Comparison of ENCODE assay signal across 24 mouse cellular contexts in the genomic region with DNA sequence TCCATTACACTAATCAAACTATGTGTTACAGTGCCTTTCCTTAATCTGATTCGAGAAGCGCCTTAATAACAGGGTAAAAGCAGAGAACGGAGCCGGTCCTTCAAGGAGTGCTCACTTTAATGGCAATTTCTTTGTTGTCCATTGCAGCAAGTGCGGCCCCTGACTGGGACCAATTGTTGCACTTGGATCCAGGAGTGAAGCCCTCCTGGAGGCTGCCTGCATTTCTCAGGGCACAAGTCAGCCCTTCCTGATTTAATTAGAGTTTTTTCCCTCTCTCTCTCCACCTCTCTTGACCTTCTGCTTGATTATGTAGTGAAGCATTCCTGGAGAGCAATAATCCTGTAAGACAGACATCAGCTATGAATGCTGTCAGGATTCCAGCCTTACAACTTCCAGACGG.
DNase-seq lines count a peak whose midpoint lies in the region; ATAC-seq and TF ChIP-seq lines count a peak whose summit lies in the region.
"Had no signal": no experiment of that assay in that cellular context is flagged by ENCODE, and none has a peak within 500 bp of the region (broad histone marks: within the 10 kb centered on the region; RNA-seq: fewer than 3 reads in every experiment).

No protein-coding gene starts in this region.

- H3K4me2 ChIP-seq in forebrain, embryonic 16.5 days (ENCODE audit: low read length) = no peak overlapping the region
- H3K4me2 ChIP-seq in midbrain, embryonic 11.5 days = no peak overlapping the region
- H3K4me2 ChIP-seq in midbrain, postnatal 0 days (ENCODE audit: low read depth, low read length, poor library complexity, severe bottlenecking) = no peak overlapping the region
- no peak overlapping the region for H3K4me2 ChIP-seq in midbrain, embryonic 13.5 days (replicated peaks)
- H3K4me2 ChIP-seq in liver, postnatal 0 days (ENCODE audit: low read depth, low read length) = no peak overlapping the region
- H3K4me2 ChIP-seq: embryonic facial prominence, embryonic 12.5 days; heart, embryonic 12.5 days; hindbrain, embryonic 15.5 days; liver, embryonic 13.5 days; lung, embryonic 14.5 days; neural tube, embryonic 12.5 days had no signal

- no peaks in the 10 kb centered on the region for H3K9me3 ChIP-seq in forebrain, embryonic 10.5 days
- H3K9me3 ChIP-seq in forebrain, embryonic 16.5 days (ENCODE audit: control insufficient read depth, low read length) = no peaks in the 10 kb centered on the region
- no peaks in the 10 kb centered on the region for H3K9me3 ChIP-seq in midbrain, embryonic 11.5 days (ENCODE audit: control insufficient read depth, low read length)
- H3K9me3 ChIP-seq in midbrain, postnatal 0 days (ENCODE audit: low read length) = no peaks in the 10 kb centered on the region
- H3K9me3 ChIP-seq in embryonic facial prominence, embryonic 10.5 days = no peaks in the 10 kb centered on the region
- H3K9me3 ChIP-seq in midbrain, embryonic 13.5 days = no peaks in the 10 kb centered on the region
- H3K9me3 ChIP-seq in liver, postnatal 0 days (ENCODE audit: low read length) = no peaks in the 10 kb centered on the region
- H3K9me3 ChIP-seq: embryonic facial prominence, embryonic 12.5 days; hindbrain, embryonic 15.5 days; liver, embryonic 13.5 days; neural tube, embryonic 12.5 days had no signal

- ATAC-seq in forebrain, embryonic 16.5 days = no peak
- peak; percentile 44; the same call in 1 of the 2 replicates for ATAC-seq in midbrain, embryonic 11.5 days (ENCODE audit: low FRiP score)
- ATAC-seq in midbrain, postnatal 0 days (ENCODE audit: low FRiP score) = no peak
- ATAC-seq in midbrain, embryonic 13.5 days = peak; percentile 43; the same call in 1 of the 2 replicates
- ATAC-seq in liver, postnatal 0 days = no peak
- ATAC-seq: intestine, embryonic 16.5 days had no signal

- TF ChIP-seq EP300 in liver, postnatal 0 days (IDR thresholded peaks at IDR 0.05; ENCODE audit: low read depth) = no peak

- peaks cover 72% of the 10 kb centered on the region for H3K27me3 ChIP-seq in forebrain, embryonic 10.5 days (ENCODE audit: poor library complexity, severe bottlenecking)
- H3K27me3 ChIP-seq in forebrain, embryonic 16.5 days (replicated peaks; ENCODE audit: control insufficient read depth, insufficient read depth, low read length) = no peaks in the 10 kb centered on the region
- no peaks in the 10 kb centered on the region for H3K27me3 ChIP-seq in midbrain, embryonic 11.5 days (ENCODE audit: control insufficient read depth, insufficient read depth, low read length)
- H3K27me3 ChIP-seq in midbrain, postnatal 0 days (ENCODE audit: insufficient read depth, low read length) = no peaks in the 10 kb centered on the region
- 0 out of 2 replicates have a peak, but pooled peaks cover 9% of the 10 kb centered on the region for H3K27me3 ChIP-seq in embryonic facial prominence, embryonic 10.5 days (replicated peaks; ENCODE audit: low read depth, poor library complexity, severe bottlenecking)
- no peaks in the 10 kb centered on the region for H3K27me3 ChIP-seq in midbrain, embryonic 13.5 days
- no peaks in the 10 kb centered on the region for H3K27me3 ChIP-seq in liver, postnatal 0 days (ENCODE audit: insufficient read depth, low read length)
- H3K27me3 ChIP-seq: embryonic facial prominence, embryonic 12.5 days; hindbrain, embryonic 15.5 days; liver, embryonic 13.5 days; neural tube, embryonic 12.5 days had no signal

- no peak overlapping the region for H3K9ac ChIP-seq in forebrain, embryonic 16.5 days (replicated peaks; ENCODE audit: low read depth, low read length)
- no peak overlapping the region for H3K9ac ChIP-seq in midbrain, embryonic 11.5 days (ENCODE audit: low read length)
- no peak overlapping the region for H3K9ac ChIP-seq in midbrain, postnatal 0 days (replicated peaks; ENCODE audit: low read length, poor library complexity, severe bottlenecking)
- H3K9ac ChIP-seq in midbrain, embryonic 13.5 days (replicated peaks) = no peak overlapping the region
- H3K9ac ChIP-seq in liver, postnatal 0 days (replicated peaks) = no peak overlapping the region
- H3K9ac ChIP-seq: embryonic facial prominence, embryonic 12.5 days; heart, embryonic 12.5 days; hindbrain, embryonic 15.5 days; liver, embryonic 13.5 days; lung, embryonic 14.5 days; neural tube, embryonic 12.5 days had no signal

- H3K4me3 ChIP-seq in forebrain, embryonic 10.5 days = no peak overlapping the region
- no peak overlapping the region for H3K4me3 ChIP-seq in forebrain, embryonic 16.5 days (replicated peaks; ENCODE audit: low read length)
- no peak overlapping the region for H3K4me3 ChIP-seq in midbrain, embryonic 11.5 days (ENCODE audit: low read depth, low read length)
- H3K4me3 ChIP-seq in midbrain, postnatal 0 days (ENCODE audit: low read depth, low read length) = no peak overlapping the region
- no peak overlapping the region for H3K4me3 ChIP-seq in embryonic facial prominence, embryonic 10.5 days
- H3K4me3 ChIP-seq in midbrain, embryonic 13.5 days (replicated peaks) = no peak overlapping the region
- H3K4me3 ChIP-seq in liver, postnatal 0 days (ENCODE audit: low read depth, low read length) = no peak overlapping the region
- H3K4me3 ChIP-seq: embryonic facial prominence, embryonic 12.5 days; heart, embryonic 12.5 days; hindbrain, embryonic 15.5 days; liver, embryonic 13.5 days; neural tube, embryonic 12.5 days had no signal

- peaks cover 21% of the 10 kb centered on the region for H3K4me1 ChIP-seq in forebrain, embryonic 10.5 days
- no peaks in the 10 kb centered on the region; the same call in 1 of the 2 replicates for H3K4me1 ChIP-seq in forebrain, embryonic 16.5 days (replicated peaks; ENCODE audit: control insufficient read depth, insufficient read depth, low read length)
- H3K4me1 ChIP-seq in midbrain, embryonic 11.5 days (ENCODE audit: control insufficient read depth, insufficient read depth, low read length) = peaks cover 8% of the 10 kb centered on the region
- peaks cover 10% of the 10 kb centered on the region; the same call in 1 of the 2 replicates for H3K4me1 ChIP-seq in midbrain, postnatal 0 days (ENCODE audit: insufficient read depth, low read length)
- peaks cover 15% of the 10 kb centered on the region for H3K4me1 ChIP-seq in embryonic facial prominence, embryonic 10.5 days
- peaks cover 26% of the 10 kb centered on the region for H3K4me1 ChIP-seq in midbrain, embryonic 13.5 days (replicated peaks)
- no peaks in the 10 kb centered on the region for H3K4me1 ChIP-seq in liver, postnatal 0 days (ENCODE audit: insufficient read depth)
- H3K4me1 ChIP-seq: liver, embryonic 13.5 days; neural tube, embryonic 12.5 days had no signal

- H3K36me3 ChIP-seq in forebrain, embryonic 10.5 days (replicated peaks) = no peaks in the 10 kb centered on the region
- no peaks in the 10 kb centered on the region for H3K36me3 ChIP-seq in forebrain, embryonic 16.5 days (ENCODE audit: control insufficient read depth, insufficient read depth)
- no peaks in the 10 kb centered on the region for H3K36me3 ChIP-seq in midbrain, embryonic 11.5 days (ENCODE audit: control insufficient read depth, insufficient read depth, low read length)
- H3K36me3 ChIP-seq in midbrain, postnatal 0 days (ENCODE audit: insufficient read depth, low read length) = no peaks in the 10 kb centered on the region
- no peaks in the 10 kb centered on the region for H3K36me3 ChIP-seq in embryonic facial prominence, embryonic 10.5 days (replicated peaks)
- H3K36me3 ChIP-seq in midbrain, embryonic 13.5 days = no peaks in the 10 kb centered on the region
- H3K36me3 ChIP-seq in liver, postnatal 0 days (replicated peaks; ENCODE audit: insufficient read depth, low read length) = no peaks in the 10 kb centered on the region
- H3K36me3 ChIP-seq: embryonic facial prominence, embryonic 12.5 days; heart, embryonic 12.5 days; hindbrain, embryonic 15.5 days; liver, embryonic 13.5 days; neural tube, embryonic 12.5 days had no signal

- 8% methylated on average over 6 of the region's 6 CpGs for WGBS in forebrain, embryonic 10.5 days
- 6% methylated on average over 6 of the region's 6 CpGs for WGBS in forebrain, embryonic 16.5 days
- WGBS in midbrain, embryonic 11.5 days = 5% methylated on average over 6 of the region's 6 CpGs
- 18% methylated on average over 6 of the region's 6 CpGs for WGBS in midbrain, postnatal 0 days
- WGBS in embryonic facial prominence, embryonic 10.5 days = 10% methylated on average over 6 of the region's 6 CpGs
- 9% methylated on average over 6 of the region's 6 CpGs for WGBS in midbrain, embryonic 13.5 days
- WGBS in liver, postnatal 0 days (ENCODE audit: insufficient replicate concordance) = 47% methylated on average over 6 of the region's 6 CpGs

- DNase-seq in forebrain, embryonic 10.5 days (ENCODE audit: extremely low spot score, low spot score) = peak; percentile 31
- DNase-seq in midbrain, embryonic 11.5 days (ENCODE audit: low spot score, missing footprints) = no peak
- DNase-seq in midbrain, postnatal 0 days (ENCODE audit: low spot score) = no peak
- DNase-seq in embryonic facial prominence, embryonic 10.5 days (ENCODE audit: low spot score) = peak; percentile 45
- no peak for DNase-seq in layer of hippocampus, postnatal 25 days (ENCODE audit: extremely low spot score in 1 of 2, low spot score in 1 of 2)
- no peak for DNase-seq in liver, postnatal 0 days
- DNase-seq: adrenal gland, postnatal 10 days; cerebellum, adult 2 months; cerebellum, postnatal 25 days; heart, postnatal 10 days; kidney, adult 9 months; kidney, postnatal 36 days; liver, embryonic 13.5 days; lung, embryonic 14.5 days; right cerebral cortex, adult 18-20 months; right cerebral cortex, postnatal 4 days; thymus, postnatal 25 days had no signal

- no peak for TF ChIP-seq CTCF in midbrain, postnatal 0 days (IDR thresholded peaks at IDR 0.05)
- TF ChIP-seq CTCF in liver, postnatal 0 days (IDR thresholded peaks at IDR 0.05; ENCODE audit: low read depth) = no peak

- no peak overlapping the region for H3K27ac ChIP-seq in forebrain, embryonic 10.5 days
- H3K27ac ChIP-seq in forebrain, embryonic 16.5 days (ENCODE audit: low read length) = no peak overlapping the region
- no peak overlapping the region for H3K27ac ChIP-seq in midbrain, embryonic 11.5 days (ENCODE audit: low read depth, low read length)
- H3K27ac ChIP-seq in midbrain, postnatal 0 days (ENCODE audit: low read depth, low read length) = no peak overlapping the region
- peak overlapping the region; percentile 36; the same call in 1 of the 2 replicates for H3K27ac ChIP-seq in embryonic facial prominence, embryonic 10.5 days (replicated peaks)
- H3K27ac ChIP-seq in midbrain, embryonic 13.5 days = no peak overlapping the region
- no peak overlapping the region for H3K27ac ChIP-seq in liver, postnatal 0 days (ENCODE audit: low read depth)
- H3K27ac ChIP-seq: embryonic facial prominence, embryonic 12.5 days; hindbrain, embryonic 15.5 days; liver, embryonic 13.5 days; neural tube, embryonic 12.5 days had no signal

Comparison
In these comparisons a context has a peak if more than half of its experiments do, and no peak if none do; other contexts are left out.
1. ATAC-seq: peak in midbrain, embryonic 11.5 days (single experiment) and midbrain, embryonic 13.5 days (single experiment); none in forebrain, embryonic 16.5 days (single experiment), midbrain, postnatal 0 days (single experiment) and liver, postnatal 0 days (single experiment).
2. DNase-seq: peak in forebrain, embryonic 10.5 days (single experiment) and embryonic facial prominence, embryonic 10.5 days (single experiment); none in midbrain, embryonic 11.5 days (single experiment), midbrain, postnatal 0 days (single experiment), layer of hippocampus, postnatal 25 days (0 of 2) and liver, postnatal 0 days (single experiment).